Mouse (Mus musculus): ENCODE data around the gene Prkci. TPM values are rescaled to one million over a fixed set of nuclear protein-coding genes. Genes with fewer than 3 reads are reported as not detected.
A peak's percentile ranks its signal among the peaks of the same experiment; 100 is the strongest.

Prkci gene
- polyA plus RNA-seq, 1 experiment from 2014 or later: 31.7 TPM

GRCm38 (mm10) chr3:31027718-31028117 is 32.2 kb downstream of the Prkci start:
- WGBS: 93% methylated on average over 8 of the region's 8 CpGs

GRCm38 (mm10) chr3:31031621-31032020 is 36.1 kb downstream of the Prkci start:
- 97% methylated on average over 9 of the region's 9 CpGs for WGBS
- Histone ChIP-seq H3K4me1 (no peaks in the 10 kb centered on the region), H3K27me3 (ENCODE audit: low read depth, poor library complexity, severe bottlenecking) (no peaks in the 10 kb centered on the region), H3K9me3 (replicated peaks) (no peaks in the 10 kb centered on the region), H3K27ac (replicated peaks) (no peak overlapping the region), H3K36me3 (peaks cover 19% of the 10 kb centered on the region; the same call in 1 of the 2 replicates), H3K4me3 (no peak overlapping the region)
- no peak for DNase-seq (ENCODE audit: low spot score)

More at GRCm38 (mm10) chr3:31027718-31028117, 32.2 kb downstream of the Prkci start:
- Histone ChIP-seq H3K9me3 (replicated peaks) (no peaks in the 10 kb centered on the region), H3K36me3 (peaks cover 7% of the 10 kb centered on the region; the same call in 1 of the 2 replicates), H3K27ac (replicated peaks) (no peak overlapping the region), H3K4me3 (no peak overlapping the region), H3K27me3 (ENCODE audit: low read depth, poor library complexity, severe bottlenecking) (no peaks in the 10 kb centered on the region), H3K4me1 (peaks cover 7% of the 10 kb centered on the region)
- no peak for DNase-seq (ENCODE audit: low spot score)

DNA sequence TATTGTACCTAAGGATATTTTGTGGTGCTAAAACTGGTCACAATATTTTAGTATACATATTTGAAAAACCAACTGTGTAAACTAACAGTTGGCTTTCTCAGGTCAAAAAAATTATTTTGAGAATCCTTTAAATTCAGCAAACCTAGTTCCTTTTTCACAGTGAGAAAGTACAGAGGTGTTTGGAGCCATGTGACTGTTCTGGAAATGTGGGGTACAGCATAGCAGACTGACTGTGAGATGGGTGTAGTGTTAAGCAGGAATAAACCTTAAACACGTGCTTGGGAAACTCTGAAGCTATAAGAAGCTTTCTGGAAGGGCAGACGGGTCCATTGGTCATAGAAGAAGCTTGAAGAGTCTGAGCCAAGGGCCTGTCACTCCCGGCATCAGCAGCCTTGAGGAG is 38.1 kb downstream of the Prkci start:
- Histone ChIP-seq H3K9me3 (replicated peaks) (no peaks in the 10 kb centered on the region), H3K27ac (replicated peaks) (no peak overlapping the region), H3K4me3 (no peak overlapping the region), H3K4me1 (no peaks in the 10 kb centered on the region), H3K36me3 (peaks cover 29% of the 10 kb centered on the region; the same call in 1 of the 2 replicates), H3K27me3 (ENCODE audit: low read depth, poor library complexity, severe bottlenecking) (no peaks in the 10 kb centered on the region)
- no peak for DNase-seq (ENCODE audit: low spot score)
- 87% methylated on average over 3 of the region's 3 CpGs for WGBS

DNA sequence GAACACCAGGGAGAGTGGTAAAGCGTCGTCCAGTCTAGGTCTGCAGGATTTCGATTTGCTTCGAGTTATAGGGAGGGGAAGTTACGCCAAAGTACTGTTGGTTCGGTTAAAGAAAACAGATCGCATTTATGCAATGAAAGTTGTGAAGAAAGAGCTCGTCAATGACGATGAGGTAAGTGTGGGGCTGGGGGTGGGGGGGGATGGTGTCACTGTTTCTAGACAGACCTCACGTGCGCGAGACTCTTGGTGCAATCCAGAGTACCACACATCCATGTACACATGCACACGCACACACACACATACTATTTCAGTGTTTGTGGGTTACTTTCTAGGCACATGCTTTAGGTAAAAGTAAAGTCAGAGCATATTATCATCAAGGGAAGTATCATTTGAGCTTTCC is 42.3 kb downstream of the Prkci start:
- Histone ChIP-seq H3K27me3 (ENCODE audit: low read depth, poor library complexity, severe bottlenecking) (no peaks in the 10 kb centered on the region), H3K27ac (replicated peaks) (no peak overlapping the region), H3K4me1 (no peaks in the 10 kb centered on the region), H3K36me3 (peaks cover 58% of the 10 kb centered on the region), H3K4me3 (no peak overlapping the region), H3K9me3 (replicated peaks) (no peaks in the 10 kb centered on the region)
- no peak for DNase-seq (ENCODE audit: low spot score)
- 93% methylated on average over 13 of the region's 13 CpGs for WGBS

GRCm38 (mm10) chr3:31038689-31039088 is 43.1 kb downstream of the Prkci start:
- Histone ChIP-seq H3K4me1 (no peaks in the 10 kb centered on the region), H3K27me3 (ENCODE audit: low read depth, poor library complexity, severe bottlenecking) (no peaks in the 10 kb centered on the region), H3K36me3 (peaks cover 62% of the 10 kb centered on the region), H3K9me3 (replicated peaks) (no peaks in the 10 kb centered on the region), H3K27ac (replicated peaks) (no peak overlapping the region), H3K4me3 (no peak overlapping the region)
- 94% methylated on average over 10 of the region's 10 CpGs for WGBS
- no peak for DNase-seq (ENCODE audit: low spot score)

DNA sequence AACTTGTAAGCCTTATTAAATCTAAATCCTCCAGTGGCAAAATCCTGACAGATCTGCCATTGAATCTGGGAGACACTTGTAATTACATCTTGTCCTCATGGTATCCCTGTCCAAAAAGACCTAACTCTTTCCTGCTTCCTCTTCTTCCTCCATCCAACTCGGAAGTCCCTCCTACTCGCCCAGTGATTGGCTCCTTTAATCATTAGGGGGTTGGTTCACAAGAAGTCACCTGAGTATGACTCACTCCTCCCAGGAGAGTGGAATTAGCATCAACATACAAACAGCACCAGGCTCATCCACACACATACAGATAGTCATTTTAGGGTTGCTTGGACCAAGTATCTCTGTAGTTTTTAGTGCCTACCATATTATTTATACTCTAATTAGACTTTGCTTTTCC is 47.4 kb downstream of the Prkci start:
- Histone ChIP-seq H3K36me3 (peaks cover 53% of the 10 kb centered on the region), H3K4me3 (no peak overlapping the region), H3K27me3 (ENCODE audit: low read depth, poor library complexity, severe bottlenecking) (no peaks in the 10 kb centered on the region), H3K9me3 (replicated peaks) (no peaks in the 10 kb centered on the region), H3K4me1 (no peaks in the 10 kb centered on the region), H3K27ac (replicated peaks) (no peak overlapping the region)
- DNase-seq (ENCODE audit: low spot score): no peak
- 80% methylated on average over 2 of the region's 2 CpGs for WGBS

DNA sequence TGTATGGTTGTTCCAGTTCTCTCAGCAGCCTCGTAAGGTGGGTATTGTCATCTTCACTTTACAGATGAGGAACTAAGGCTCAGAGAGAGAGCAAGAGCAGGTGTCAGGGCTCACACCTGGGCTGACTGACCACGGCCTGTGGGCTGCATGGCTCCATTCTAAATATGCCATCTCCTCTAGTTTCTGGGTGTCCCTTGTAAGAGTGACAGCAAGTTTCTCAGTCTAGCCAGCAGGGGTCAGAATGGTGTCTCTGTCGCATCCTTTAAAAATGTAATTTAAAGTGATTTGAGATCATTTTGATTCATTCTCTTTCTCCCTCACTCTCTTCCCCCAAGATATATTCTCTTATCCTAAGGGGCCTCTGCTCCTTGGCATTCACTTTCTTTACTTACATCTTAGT is 51.7 kb downstream of the Prkci start:
- H3K4me3 ChIP-seq: no peak overlapping the region
- no peaks in the 10 kb centered on the region for H3K4me1 ChIP-seq
- peaks cover 44% of the 10 kb centered on the region for H3K36me3 ChIP-seq
- WGBS: 84% methylated on average over 3 of the region's 3 CpGs
- H3K27ac ChIP-seq (replicated peaks): no peak overlapping the region
- no peak for DNase-seq (ENCODE audit: low spot score)
- H3K27me3 ChIP-seq (ENCODE audit: low read depth, poor library complexity, severe bottlenecking): no peaks in the 10 kb centered on the region
- H3K9me3 ChIP-seq (replicated peaks): no peaks in the 10 kb centered on the region

- Histone ChIP-seq H3K36me3 (peaks cover 34% of the 10 kb centered on the region), H3K27me3 (ENCODE audit: low read depth, poor library complexity, severe bottlenecking) (no peaks in the 10 kb centered on the region), H3K4me1 (no peaks in the 10 kb centered on the region), H3K9me3 (replicated peaks) (no peaks in the 10 kb centered on the region), H3K27ac (replicated peaks) (no peak overlapping the region), H3K4me3 (no peak overlapping the region)
- 91% methylated on average over 5 of the region's 5 CpGs for WGBS
- DNase-seq (ENCODE audit: low spot score): no peak
Observed at GRCm38 (mm10) chr3:31049087-31049486, 53.5 kb downstream of the Prkci start.

GRCm38 (mm10) chr3:31050375-31050774 is 54.8 kb downstream of the Prkci start:
- no peak for DNase-seq (ENCODE audit: low spot score)

GRCm38 (mm10) chr3:31051730-31052129 is 56.2 kb downstream of the Prkci start:
- Histone ChIP-seq H3K27me3 (ENCODE audit: low read depth, poor library complexity, severe bottlenecking) (no peaks in the 10 kb centered on the region), H3K4me3 (no peak overlapping the region), H3K27ac (replicated peaks) (no peak overlapping the region), H3K4me1 (peaks cover 4% of the 10 kb centered on the region; the same call in 1 of the 2 replicates), H3K9me3 (replicated peaks) (no peaks in the 10 kb centered on the region), H3K36me3 (peaks cover 30% of the 10 kb centered on the region)
- no peak for DNase-seq (ENCODE audit: low spot score)
- 91% methylated on average over 9 of the region's 9 CpGs for WGBS

More at GRCm38 (mm10) chr3:31050375-31050774, 54.8 kb downstream of the Prkci start:
- H3K9me3 ChIP-seq (replicated peaks): no peaks in the 10 kb centered on the region
- 79% methylated on average over 7 of the region's 7 CpGs for WGBS
- H3K4me1 ChIP-seq: no peaks in the 10 kb centered on the region
- no peak overlapping the region for H3K4me3 ChIP-seq
- peaks cover 34% of the 10 kb centered on the region for H3K36me3 ChIP-seq
- H3K27me3 ChIP-seq (ENCODE audit: low read depth, poor library complexity, severe bottlenecking): no peaks in the 10 kb centered on the region
- H3K27ac ChIP-seq (replicated peaks): no peak overlapping the region

DNA sequence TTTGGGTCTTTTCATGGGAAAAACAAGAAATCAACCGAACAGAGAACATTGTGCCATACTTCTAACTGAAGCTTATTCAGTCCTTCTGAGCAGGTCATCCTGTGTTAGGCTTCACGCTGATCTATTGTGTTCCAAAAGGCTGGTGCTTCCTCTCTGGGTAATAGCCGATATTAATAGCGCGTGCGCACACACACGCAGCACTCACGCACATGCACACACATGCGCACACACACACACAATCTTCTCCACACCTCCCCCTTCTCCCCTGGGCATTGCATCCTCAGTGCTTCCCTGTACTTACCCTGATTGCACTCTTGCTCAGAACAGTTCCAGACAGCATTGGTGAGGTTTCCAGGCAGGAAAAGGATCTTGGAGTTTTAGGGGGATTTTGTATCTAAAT is 57.6 kb downstream of the Prkci start:
- 96% methylated on average over 9 of the region's 9 CpGs for WGBS
- DNase-seq (ENCODE audit: low spot score): no peak

DNA sequence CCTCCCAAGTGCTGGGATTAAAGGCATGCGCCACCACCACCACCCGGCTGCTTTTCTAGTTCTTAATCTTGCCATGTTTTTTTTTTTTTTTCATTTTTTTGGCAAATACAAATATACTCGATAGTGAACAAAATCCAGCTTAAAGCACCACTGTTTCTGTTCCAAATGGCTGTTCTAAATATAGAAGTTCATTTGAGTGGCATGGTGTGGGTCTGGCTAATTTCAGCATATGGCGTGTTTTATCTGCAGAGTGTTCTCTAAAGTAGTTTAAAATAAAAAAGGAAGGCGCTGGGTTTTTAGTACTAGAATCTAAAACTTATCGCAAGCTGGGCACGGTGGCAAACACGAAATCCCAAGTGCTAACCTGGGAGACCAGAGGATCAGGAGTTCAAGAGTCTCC is 59.3 kb downstream of the Prkci start:
- no peaks in the 10 kb centered on the region for H3K9me3 ChIP-seq (replicated peaks)
- WGBS: 93% methylated on average over 8 of the region's 8 CpGs
- no peak for DNase-seq (ENCODE audit: low spot score)
- H3K27ac ChIP-seq (replicated peaks): no peak overlapping the region
- H3K4me3 ChIP-seq: no peak overlapping the region
- H3K4me1 ChIP-seq: peaks cover 4% of the 10 kb centered on the region; the same call in 1 of the 2 replicates
- H3K27me3 ChIP-seq (ENCODE audit: low read depth, poor library complexity, severe bottlenecking): no peaks in the 10 kb centered on the region
- peaks cover 10% of the 10 kb centered on the region for H3K36me3 ChIP-seq

More for the DNA sequence above, 57.6 kb downstream of the Prkci start:
- Histone ChIP-seq H3K27ac (replicated peaks) (no peak overlapping the region), H3K4me3 (no peak overlapping the region), H3K36me3 (peaks cover 26% of the 10 kb centered on the region), H3K27me3 (ENCODE audit: low read depth, poor library complexity, severe bottlenecking) (no peaks in the 10 kb centered on the region), H3K9me3 (replicated peaks) (no peaks in the 10 kb centered on the region), H3K4me1 (peaks cover 4% of the 10 kb centered on the region; the same call in 1 of the 2 replicates)

- Histone ChIP-seq H3K4me1 (peaks cover 8% of the 10 kb centered on the region; the same call in 1 of the 2 replicates), H3K27ac (replicated peaks) (peak overlapping the region; percentile 43), H3K27me3 (ENCODE audit: low read depth, poor library complexity, severe bottlenecking) (no peaks in the 10 kb centered on the region), H3K4me3 (peak overlapping the region; percentile 52), H3K9me3 (replicated peaks) (no peaks in the 10 kb centered on the region), H3K36me3 (peaks cover 4% of the 10 kb centered on the region)
- DNase-seq (ENCODE audit: low spot score): peak; percentile 45
- WGBS: 38% methylated on average over 17 of the region's 17 CpGs
Observed at GRCm38 (mm10) chr3:31056047-31056650, 60.6 kb downstream of the Prkci start.

All from midbrain, embryonic 10.5 days (tissue).